Comparison of ENCODE assay signal across 9 mouse cellular contexts in genomic region chr11:69883066-69883465, GRCm38 (mm10). TPM values are rescaled to one million over a fixed set of nuclear protein-coding genes. Genes with fewer than 3 reads are reported as not detected.
DNase-seq lines count a peak whose midpoint lies in the region; ATAC-seq and TF ChIP-seq lines count a peak whose summit lies in the region.
"Had no signal": no experiment of that assay in that cellular context is flagged by ENCODE, and none has a peak within 500 bp of the region (broad histone marks: within the 10 kb centered on the region; RNA-seq: fewer than 3 reads in every experiment).

No protein-coding gene starts in this region.

- WGBS in intestine, postnatal 0 days = 67% methylated on average over 4 of the region's 4 CpGs
- 65% methylated on average over 4 of the region's 4 CpGs for WGBS in intestine, embryonic 16.5 days

- H3K36me3 ChIP-seq in intestine, postnatal 0 days (ENCODE audit: control insufficient read depth, insufficient read depth) = no peaks in the 10 kb centered on the region
- no peaks in the 10 kb centered on the region for H3K36me3 ChIP-seq in intestine, embryonic 16.5 days (ENCODE audit: control insufficient read depth, insufficient read depth, low read length)
- H3K36me3 ChIP-seq in E14TG2a.4 (ENCODE audit: insufficient read depth, low read length) = peaks cover 27% of the 10 kb centered on the region
- H3K36me3 ChIP-seq: heart, embryonic 15.5 days had no signal

- TF ChIP-seq CTCF in intestine, postnatal 0 days (IDR thresholded peaks at IDR 0.05; ENCODE audit: low read depth) = peak; percentile 63
- TF ChIP-seq CTCF in E14TG2a.4 (conservative IDR thresholded peaks at IDR 0.05; ENCODE audit: low read length) = peak; percentile 84

- no peak overlapping the region for H3K9ac ChIP-seq in intestine, postnatal 0 days (ENCODE audit: low read depth, low read length)
- H3K9ac ChIP-seq in intestine, embryonic 16.5 days (ENCODE audit: low read depth, low read length) = no peak overlapping the region
- H3K9ac ChIP-seq: heart, embryonic 15.5 days had no signal

- ATAC-seq in intestine, postnatal 0 days = no peak
- no peak for ATAC-seq in intestine, embryonic 16.5 days

- peak; percentile 31 for DNase-seq in brain, adult 2 months (ENCODE audit: low read depth, low spot score)
- peak; percentile 53 for DNase-seq in retina, embryonic 14.5 days (ENCODE audit: low spot score)
- DNase-seq in layer of hippocampus, adult 18-20 months (ENCODE audit: low spot score in 2 of 2) = no peak
- DNase-seq in gastrocnemius, postnatal 4 days (ENCODE audit: low spot score in 2 of 2) = no peak
- no peak for DNase-seq in left cerebral cortex, postnatal 14 days (ENCODE audit: low spot score in 2 of 2)

- no peaks in the 10 kb centered on the region for H3K9me3 ChIP-seq in intestine, postnatal 0 days (ENCODE audit: control insufficient read depth)
- H3K9me3 ChIP-seq in intestine, embryonic 16.5 days (ENCODE audit: control insufficient read depth, low read length) = no peaks in the 10 kb centered on the region
- H3K9me3 ChIP-seq in E14TG2a.4 (ENCODE audit: low read length) = no peaks in the 10 kb centered on the region
- H3K9me3 ChIP-seq: heart, embryonic 15.5 days had no signal

- H3K27me3 ChIP-seq in intestine, postnatal 0 days (replicated peaks; ENCODE audit: control insufficient read depth, insufficient read depth, low read length) = no peaks in the 10 kb centered on the region
- no peaks in the 10 kb centered on the region for H3K27me3 ChIP-seq in intestine, embryonic 16.5 days (replicated peaks; ENCODE audit: control insufficient read depth, insufficient read depth, low read length)
- H3K27me3 ChIP-seq in E14TG2a.4 (ENCODE audit: insufficient read depth, low read length) = peaks cover 40% of the 10 kb centered on the region
- H3K27me3 ChIP-seq: heart, embryonic 15.5 days had no signal

- H3K27ac ChIP-seq in intestine, postnatal 0 days (ENCODE audit: low read depth, low read length) = no peak overlapping the region
- H3K27ac ChIP-seq in intestine, embryonic 16.5 days (ENCODE audit: low read length) = no peak overlapping the region
- H3K27ac ChIP-seq: heart, embryonic 15.5 days had no signal

- H3K4me1 ChIP-seq in intestine, postnatal 0 days (replicated peaks; ENCODE audit: control insufficient read depth, insufficient read depth, low read length) = peaks cover 5% of the 10 kb centered on the region; the same call in 1 of the 2 replicates
- peaks cover 23% of the 10 kb centered on the region for H3K4me1 ChIP-seq in intestine, embryonic 16.5 days (ENCODE audit: control insufficient read depth, insufficient read depth, low read length)
- H3K4me1 ChIP-seq in E14TG2a.4 (replicated peaks; ENCODE audit: low read depth, low read length) = peaks cover 62% of the 10 kb centered on the region

- intact Hi-C loops in left cerebral cortex, postnatal 14 days (cut with DNase I) = no loop called here

- no peak overlapping the region for H3K4me2 ChIP-seq in intestine, postnatal 0 days (replicated peaks; ENCODE audit: low read depth)
- H3K4me2 ChIP-seq in intestine, embryonic 16.5 days (ENCODE audit: low read depth, low read length) = no peak overlapping the region
- H3K4me2 ChIP-seq: heart, embryonic 15.5 days had no signal

- no peak overlapping the region for H3K4me3 ChIP-seq in intestine, postnatal 0 days (ENCODE audit: low read depth, low read length)
- H3K4me3 ChIP-seq in intestine, embryonic 16.5 days (ENCODE audit: low read length) = no peak overlapping the region
- no peak overlapping the region for H3K4me3 ChIP-seq in E14TG2a.4 (replicated peaks; ENCODE audit: low read length)
- H3K4me3 ChIP-seq: heart, embryonic 15.5 days had no signal

RNA-seq across cellular contexts. Expression of gene Kctd11, which starts 1.9 kb away (rescaled TPM):
- polyA plus RNA-seq in intestine, postnatal 0 days (2015; fragmentation: Nextera tagmentation; extraction: Ambion mirVana) = 4.0 and 4.1 TPM in 2 replicates
- 5.5 and 6.2 TPM in 2 replicates for polyA plus RNA-seq in intestine, embryonic 16.5 days (2015; fragmentation: Nextera tagmentation; extraction: Ambion mirVana)
- 1 to 10 TPM; 1.3 to 1.4 TPM for total RNA-seq in layer of hippocampus, adult 18-20 months (2021)
- 1 to 10 TPM; 3.5 to 4.7 TPM for total RNA-seq in gastrocnemius, postnatal 4 days (2021)
- total RNA-seq in left cerebral cortex, postnatal 14 days (2021) = 1 to 10 TPM in 1 of 2 experiments, under 1 TPM in 1; 0.86 to 1.4 TPM

RNA-seq across cellular contexts. Expression of gene Tmem95, which starts 5.2 kb away (rescaled TPM):
- not detected in 2 replicates for polyA plus RNA-seq in intestine, postnatal 0 days (2015; fragmentation: Nextera tagmentation; extraction: Ambion mirVana)
- not detected in 2 replicates for polyA plus RNA-seq in intestine, embryonic 16.5 days (2015; fragmentation: Nextera tagmentation; extraction: Ambion mirVana)
- total RNA-seq in layer of hippocampus, adult 18-20 months (2021) = not detected
- total RNA-seq in gastrocnemius, postnatal 4 days (2021) = not detected
- total RNA-seq in left cerebral cortex, postnatal 14 days (2021) = not detected
- polyA plus RNA-seq: heart, embryonic 15.5 days had no signal

RNA-seq across cellular contexts. Expression of gene Acap1, which starts 12.3 kb away (rescaled TPM):
- 1.1 TPM in 2 replicates for polyA plus RNA-seq in intestine, postnatal 0 days (2015; fragmentation: Nextera tagmentation; extraction: Ambion mirVana)
- polyA plus RNA-seq in intestine, embryonic 16.5 days (2015; fragmentation: Nextera tagmentation; extraction: Ambion mirVana) = 4.2 and 5.2 TPM in 2 replicates
- not detected for total RNA-seq in layer of hippocampus, adult 18-20 months (2021)
- 1 to 10 TPM in 1 of 2 experiments, under 1 TPM in 1; 0.65 to 1.1 TPM for total RNA-seq in gastrocnemius, postnatal 4 days (2021)
- total RNA-seq in left cerebral cortex, postnatal 14 days (2021) = not detected

RNA-seq across cellular contexts. Expression of gene 2810408A11Rik, which starts 17.7 kb away (rescaled TPM):
- 3.5 and 3.8 TPM in 2 replicates for polyA plus RNA-seq in intestine, postnatal 0 days (2015; fragmentation: Nextera tagmentation; extraction: Ambion mirVana)
- polyA plus RNA-seq in intestine, embryonic 16.5 days (2015; fragmentation: Nextera tagmentation; extraction: Ambion mirVana) = 4.7 and 5.4 TPM in 2 replicates
- under 1 TPM; 0.17 to 0.58 TPM for total RNA-seq in layer of hippocampus, adult 18-20 months (2021)
- 1 to 10 TPM; 3.2 to 4.1 TPM for total RNA-seq in gastrocnemius, postnatal 4 days (2021)
- total RNA-seq in left cerebral cortex, postnatal 14 days (2021) = under 1 TPM in 1 of 2 experiments, not detected in 1; 0.38 TPM

RNA-seq across cellular contexts. Expression of gene Neurl4, which starts 17.8 kb away (rescaled TPM):
- polyA plus RNA-seq in intestine, postnatal 0 days (2015; fragmentation: Nextera tagmentation; extraction: Ambion mirVana) = 9.7 and 10.3 TPM in 2 replicates
- polyA plus RNA-seq in intestine, embryonic 16.5 days (2015; fragmentation: Nextera tagmentation; extraction: Ambion mirVana) = 7.1 and 10.1 TPM in 2 replicates
- total RNA-seq in layer of hippocampus, adult 18-20 months (2021) = 100 to 1,000 TPM; 108 to 114 TPM
- total RNA-seq in gastrocnemius, postnatal 4 days (2021) = 10 to 100 TPM; 32.3 to 36.9 TPM
- 100 to 1,000 TPM; 121 to 125 TPM for total RNA-seq in left cerebral cortex, postnatal 14 days (2021)

Comparison
In these comparisons a context has a peak if more than half of its experiments do, and no peak if none do; other contexts are left out.
1. DNase-seq: peak in brain, adult 2 months (single experiment) and retina, embryonic 14.5 days (single experiment); none in layer of hippocampus, adult 18-20 months (0 of 2), gastrocnemius, postnatal 4 days (0 of 2) and left cerebral cortex, postnatal 14 days (0 of 2).